Mouse (Mus musculus): ENCODE results near the gene Eme1.

DNA sequence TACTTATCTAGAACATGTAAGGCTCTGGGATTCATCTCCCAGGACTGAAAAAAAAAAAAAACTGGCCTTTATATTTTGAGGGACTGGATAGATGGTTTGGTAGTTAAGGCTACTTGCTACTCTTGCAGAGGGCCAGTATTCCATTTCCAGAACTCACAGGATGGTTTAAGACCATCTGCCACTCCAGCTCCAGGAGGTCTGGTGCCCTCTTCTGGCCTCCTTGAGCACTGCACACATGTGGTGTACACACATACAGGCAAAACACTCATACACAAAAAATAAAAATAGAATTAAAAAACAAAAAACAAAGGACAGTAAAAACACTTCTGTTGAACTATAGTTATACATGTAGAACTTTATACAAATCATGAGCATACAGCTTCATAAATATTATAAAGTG is 26.9 kb upstream of the Eme1 start:
- TF ChIP-seq CTCF (IDR thresholded peaks at IDR 0.05; ENCODE audit: low read depth, low read length) (no peak), GATA1 (IDR thresholded peaks at IDR 0.05; ENCODE audit: borderline replicate concordance, low read length) (no peak), TAL1 (conservative IDR thresholded peaks at IDR 0.05; ENCODE audit: low read depth, low read length) (no peak)
